Mouse (Mus musculus) lung, postnatal 0 days (tissue): ENCODE results near the gene Vmn1r235. TPM values are rescaled to one million over a fixed set of nuclear protein-coding genes. Genes with fewer than 3 reads are reported as not detected.
"Not testable (repeated sequence)": the region's sequence is repeated elsewhere in the genome, so short reads cannot be mapped to it uniquely, and the experiment has no call there.

Experiments
- ATAC-seq: fragments of 200-750 bp; cut with Nextera tagmentation; 2 replicates; pipeline ENCODE4 v1.8.0; 2017; ENCODE audit warnings: moderate library complexity
- DNase-seq: peaks from one replicate; pipeline ENCODE4 v3.0.0-alpha.2; 2016; ENCODE audit warnings: low spot score
- H3K27ac ChIP-seq: fragments of 300-500 bp; sonication (generic); 2 replicates; pipeline ENCODE4 v1.5.1; 2014; ENCODE audit warnings: antibody characterized with exemption, mild to moderate bottlenecking, low read length, mixed read lengths
- H3K27me3 ChIP-seq: fragments of 300-500 bp; sonication (generic); replicated peaks from 2 replicates; pipeline ENCODE4 v1.6.1; 2014; ENCODE audit warnings: low read length, mixed read lengths; ENCODE audit not compliant: insufficient read depth
- H3K36me3 ChIP-seq: fragments of 300-500 bp; sonication (generic); 2 replicates; pipeline ENCODE4 v1.6.1; 2014; ENCODE audit warnings: low read length, mixed read lengths; ENCODE audit not compliant: insufficient read depth
- H3K4me1 ChIP-seq: fragments of 300-500 bp; sonication (generic); 2 replicates; pipeline ENCODE4 v1.6.1; 2014; ENCODE audit warnings: antibody characterized with exemption, low read depth, low read length, mixed read lengths; ENCODE audit not compliant: insufficient read depth
- H3K4me2 ChIP-seq: fragments of 300-500 bp; sonication (generic); replicated peaks from 2 replicates; pipeline ENCODE4 v1.6.1; 2014; ENCODE audit warnings: low read depth, mild to moderate bottlenecking, low read length, moderate library complexity, mixed read lengths
- H3K4me3 ChIP-seq: fragments of 300-500 bp; sonication (generic); 2 replicates; pipeline ENCODE4 v1.5.1; 2014; ENCODE audit warnings: low read depth, low read length
- H3K9ac ChIP-seq: fragments of 300-500 bp; sonication (generic); replicated peaks from 2 replicates; pipeline ENCODE4 v1.6.1; 2014; ENCODE audit warnings: low read depth, mild to moderate bottlenecking
- H3K9me3 ChIP-seq: fragments of 300-500 bp; sonication (generic); 2 replicates; pipeline ENCODE4 v1.6.1; 2016; ENCODE audit warnings: low read length, mixed read lengths
- CTCF ChIP-seq: IDR thresholded peaks from 2 replicates; pipeline ENCODE4 v1.5.1; 2016; ENCODE audit warnings: antibody characterized with exemption, mild to moderate bottlenecking
- EP300 ChIP-seq: IDR thresholded peaks from 2 replicates; pipeline ENCODE4 v1.6.1; 2016; ENCODE audit warnings: antibody characterized with exemption, mild to moderate bottlenecking, control low read depth
- WGBS: fragments of 180-500 bp; shearing (Covaris S2); extraction: QIAGEN DNeasy Blood & Tissue Kit; methylation state at CpG from one replicate; pipeline ENCODE4 v1.1.7; 2014; 5-methylcytosine and 5-hydroxymethylcytosine counted together
- polyA plus RNA-seq: library from polyadenylated mRNA; unstranded; fragments of >200 nt; fragmentation: Nextera tagmentation; extraction: Ambion mirVana; gene quantifications from 2 replicates; pipeline ENCODE4 v1.2.1, GENCODE M21; 2015

Gene Vmn1r235
- not detected in 2 replicates for polyA plus RNA-seq

DNA sequence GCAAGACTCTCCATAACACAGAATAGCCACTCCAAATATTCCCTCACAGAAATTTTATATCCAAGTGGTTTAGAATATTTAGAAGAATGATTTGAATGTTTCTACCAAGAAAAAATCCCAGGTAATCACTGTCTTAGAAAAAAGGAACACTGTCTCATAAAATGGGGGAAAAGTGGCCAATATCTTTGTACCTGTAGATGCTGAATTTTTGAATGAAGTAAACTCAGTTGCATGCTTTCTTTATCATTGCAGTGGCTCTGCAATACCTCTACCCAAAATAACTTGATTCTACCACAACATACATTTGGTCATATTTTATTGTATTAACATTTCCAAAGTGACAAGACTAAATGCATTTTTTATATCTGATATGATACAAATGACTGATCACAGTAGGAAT lies at the start of gene Vmn1r235:
TSS of gene Vmn1r235 (plus strand) at position 301 of the 400 bp plus-strand sequence.
- ATAC-seq (no peak), DNase-seq (no peak)
- Histone ChIP-seq H3K27ac (no peak within 1 kb of the TSS), H3K9ac (no peak within 1 kb of the TSS), H3K4me2 (no peak within 1 kb of the TSS), H3K27me3 (no peaks in the 10 kb centered on the region), H3K4me3 (no peak within 1 kb of the TSS), H3K36me3 (no peaks in the 10 kb centered on the region), H3K9me3 (no peaks in the 10 kb centered on the region; the same call in 1 of the 2 replicates), H3K4me1 (no peaks in the 10 kb centered on the region)
- TF ChIP-seq CTCF (no peak), EP300 (no peak)

DNA sequence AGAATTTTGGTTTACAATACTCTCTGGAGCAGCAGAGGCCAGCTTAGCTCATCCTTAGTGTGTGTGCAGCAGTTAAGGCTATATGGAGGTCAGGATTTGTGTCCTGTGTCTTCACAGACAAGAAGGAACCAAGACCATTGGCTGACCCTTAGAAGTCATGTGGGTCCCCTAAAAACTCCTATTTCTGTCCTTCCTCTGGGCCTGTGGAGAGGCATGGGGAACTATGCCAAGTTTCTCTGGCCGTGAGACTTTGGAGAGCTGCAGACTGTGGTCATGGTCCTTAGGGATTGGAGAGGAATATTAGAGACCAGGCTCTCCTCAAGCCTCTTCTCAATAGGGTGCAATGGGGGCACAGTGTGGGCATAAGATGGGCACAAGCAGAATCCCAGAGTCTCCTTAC lies 45.1 kb upstream of the Vmn1r235 start:
- DNase-seq, H3K4me2 ChIP-seq, H3K27ac ChIP-seq, H3K4me3 ChIP-seq, H3K27me3 ChIP-seq, H3K9me3 ChIP-seq, H3K4me1 ChIP-seq, ATAC-seq, H3K36me3 ChIP-seq, H3K9ac ChIP-seq: not testable (repeated sequence)
- 69% methylated on average over 1 of the region's 1 CpGs for WGBS

DNA sequence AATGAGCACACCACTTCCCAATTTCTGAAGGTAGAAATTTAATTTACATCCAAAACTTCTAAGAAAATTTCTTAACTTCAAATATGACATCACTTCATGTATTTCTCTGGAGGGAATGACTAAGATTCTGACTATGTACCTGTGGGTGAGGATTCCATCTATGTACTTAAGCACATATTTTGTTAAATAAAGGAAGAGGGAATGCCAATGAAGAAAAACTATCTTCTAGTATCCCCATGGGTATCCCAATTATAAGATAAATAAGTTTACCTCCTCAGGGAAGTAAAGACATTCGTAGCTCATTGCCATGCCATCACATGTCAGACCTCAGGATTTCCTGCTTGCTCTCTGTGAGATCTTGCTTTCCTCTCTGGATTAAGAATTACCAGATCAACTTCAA lies 30.4 kb upstream of the Vmn1r235 start, which contains the start of gene Vmn1r234:
TSS of gene Vmn1r234 (plus strand) at position 301 of the 400 bp plus-strand sequence.
- H3K4me3 ChIP-seq, result no peak within 1 kb of the TSS
- TF ChIP-seq CTCF (no peak), EP300 (no peak)
- no peak within 1 kb of the TSS for H3K4me2 ChIP-seq
- 74% methylated on average over 1 of the region's 1 CpGs for WGBS
- ATAC-seq (no peak), DNase-seq (no peak)
- H3K27me3 ChIP-seq, result no peaks in the 10 kb centered on the region
- H3K27ac ChIP-seq, result no peak within 1 kb of the TSS
- H3K9me3 ChIP-seq, result no peaks in the 10 kb centered on the region
- no peaks in the 10 kb centered on the region for H3K36me3 ChIP-seq
- H3K4me1 ChIP-seq, result no peaks in the 10 kb centered on the region
- H3K9ac ChIP-seq, result no peak within 1 kb of the TSS

DNA sequence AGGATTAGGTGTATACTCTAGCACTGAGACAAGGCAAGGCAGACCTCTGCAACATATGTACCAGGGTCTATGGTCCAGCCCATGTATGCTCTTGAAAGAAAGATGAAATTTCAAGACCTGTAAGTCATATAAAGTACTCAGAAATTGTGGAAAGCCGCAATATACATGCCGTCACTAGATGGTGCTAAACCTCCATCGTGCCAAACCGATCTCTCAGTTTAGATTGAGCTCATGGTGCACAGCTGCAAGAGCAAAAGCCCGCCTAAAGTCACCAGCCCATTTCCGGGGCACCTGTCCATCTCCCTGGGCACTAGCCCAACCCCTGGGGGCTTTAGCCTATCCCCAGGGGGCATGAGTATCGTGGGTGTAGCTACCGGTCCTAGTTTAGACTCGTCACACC lies 24.6 kb upstream of the Vmn1r235 start:
- no peaks in the 10 kb centered on the region for H3K27me3 ChIP-seq
- WGBS, result 28% methylated on average over 9 of the region's 9 CpGs
- H3K9me3 ChIP-seq, result no peaks in the 10 kb centered on the region
- H3K27ac ChIP-seq, result no peak overlapping the region
- TF ChIP-seq CTCF (peak; percentile 66), EP300 (no peak)
- no peak overlapping the region for H3K9ac ChIP-seq
- DNase-seq (peak; percentile 39), ATAC-seq (no peak)
- no peak overlapping the region for H3K4me3 ChIP-seq
- H3K4me1 ChIP-seq, result no peaks in the 10 kb centered on the region
- no peaks in the 10 kb centered on the region for H3K36me3 ChIP-seq
- no peak overlapping the region for H3K4me2 ChIP-seq

DNA sequence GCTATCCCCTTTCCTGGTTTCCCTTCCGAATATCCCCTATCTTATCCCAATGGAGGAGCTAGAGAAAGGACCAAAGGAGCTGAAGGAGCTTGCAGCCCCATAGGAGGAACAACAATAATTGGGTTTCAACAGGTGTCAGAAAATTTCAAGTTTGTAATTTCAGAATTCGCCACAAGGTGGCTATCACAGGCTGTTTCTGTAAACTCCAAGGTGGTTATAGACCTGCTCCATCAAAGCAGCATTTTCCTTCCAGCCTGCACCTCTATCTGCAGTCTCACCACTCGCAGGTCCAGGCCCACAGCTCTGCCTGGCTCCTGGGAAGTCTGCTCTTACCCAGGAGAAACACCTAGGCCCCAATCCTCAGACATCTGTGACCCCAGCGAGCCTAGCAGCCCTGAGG lies 15.9 kb downstream of the Vmn1r235 start:
- Histone ChIP-seq H3K4me3 (no peak overlapping the region), H3K36me3 (no peaks in the 10 kb centered on the region), H3K4me2 (no peak overlapping the region), H3K4me1 (no peaks in the 10 kb centered on the region), H3K9me3 (no peaks in the 10 kb centered on the region), H3K27me3 (no peaks in the 10 kb centered on the region), H3K9ac (no peak overlapping the region), H3K27ac (no peak overlapping the region)
- 11% methylated on average over 4 of the region's 4 CpGs for WGBS
- ATAC-seq, result no peak
- TF ChIP-seq CTCF (peak; percentile 66), EP300 (no peak)
- peak; percentile 47 for DNase-seq

DNA sequence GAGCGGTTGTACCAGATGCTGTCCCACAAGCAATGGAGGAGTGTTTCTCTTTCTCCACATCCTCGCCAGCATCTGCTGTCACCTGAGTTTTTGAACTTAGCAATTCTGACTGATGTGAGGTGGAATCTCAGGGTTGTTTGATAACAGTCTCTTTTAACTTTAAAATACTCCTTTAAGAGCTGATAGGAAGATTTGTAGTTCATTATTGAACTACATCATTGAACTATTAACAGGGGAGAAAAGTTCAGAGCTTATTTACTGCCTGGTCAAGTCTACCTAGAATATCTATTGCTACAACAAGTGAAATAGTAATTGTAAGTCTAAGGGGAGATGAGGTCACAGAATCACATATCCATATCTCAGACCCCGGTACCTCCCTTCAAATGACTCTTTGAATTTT lies 26.4 kb downstream of the Vmn1r235 start, which contains the start of gene Vmn1r236:
TSS of gene Vmn1r236 (plus strand) at position 301 of the 400 bp plus-strand sequence.
- no peak within 1 kb of the TSS for H3K4me3 ChIP-seq
- H3K27ac ChIP-seq, result no peak within 1 kb of the TSS
- H3K36me3 ChIP-seq, result no peaks in the 10 kb centered on the region
- H3K27me3 ChIP-seq, result no peaks in the 10 kb centered on the region
- no peak within 1 kb of the TSS for H3K9ac ChIP-seq
- no peak within 1 kb of the TSS for H3K4me2 ChIP-seq
- ATAC-seq (no peak), DNase-seq (no peak)
- H3K9me3 ChIP-seq, result no peaks in the 10 kb centered on the region
- TF ChIP-seq EP300 (no peak), CTCF (no peak)
- H3K4me1 ChIP-seq, result no peaks in the 10 kb centered on the region
- 66% methylated on average over 3 of the region's 3 CpGs for WGBS

DNA sequence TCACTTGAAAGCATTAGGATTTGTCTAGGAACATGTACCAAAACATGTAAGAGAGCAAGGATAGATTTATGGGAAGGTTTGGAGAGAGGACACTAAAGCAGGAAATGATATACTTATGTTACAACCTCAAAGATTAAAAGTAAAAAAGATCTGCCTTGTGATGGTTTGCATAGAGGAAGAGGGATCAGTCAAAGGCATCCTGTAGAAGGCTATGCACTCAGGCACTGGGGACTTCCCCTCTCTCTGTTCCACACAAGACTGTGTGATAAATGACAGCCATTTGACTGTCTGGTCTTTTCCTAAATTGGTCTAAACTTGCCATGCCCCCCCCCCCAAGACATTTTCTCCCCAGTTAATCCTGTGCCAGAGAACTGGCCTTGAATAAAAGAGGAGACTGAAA lies 28.2 kb downstream of the Vmn1r235 start:
- Histone ChIP-seq H3K27me3 (no peaks in the 10 kb centered on the region), H3K36me3 (no peaks in the 10 kb centered on the region), H3K9me3 (no peaks in the 10 kb centered on the region), H3K4me3 (no peak overlapping the region), H3K27ac (no peak overlapping the region), H3K4me2 (no peak overlapping the region), H3K9ac (no peak overlapping the region), H3K4me1 (no peaks in the 10 kb centered on the region)
- ATAC-seq (no peak), DNase-seq (no peak)
- TF ChIP-seq CTCF (no peak), EP300 (no peak)
